Mouse (Mus musculus): ENCODE measurements around the gene Olfr527. TPM values are rescaled to one million over a fixed set of nuclear protein-coding genes. Genes with fewer than 3 reads are reported as not detected.

Olfr527 gene
- total and polyA plus RNA-seq, 3 experiments = not detected

DNA sequence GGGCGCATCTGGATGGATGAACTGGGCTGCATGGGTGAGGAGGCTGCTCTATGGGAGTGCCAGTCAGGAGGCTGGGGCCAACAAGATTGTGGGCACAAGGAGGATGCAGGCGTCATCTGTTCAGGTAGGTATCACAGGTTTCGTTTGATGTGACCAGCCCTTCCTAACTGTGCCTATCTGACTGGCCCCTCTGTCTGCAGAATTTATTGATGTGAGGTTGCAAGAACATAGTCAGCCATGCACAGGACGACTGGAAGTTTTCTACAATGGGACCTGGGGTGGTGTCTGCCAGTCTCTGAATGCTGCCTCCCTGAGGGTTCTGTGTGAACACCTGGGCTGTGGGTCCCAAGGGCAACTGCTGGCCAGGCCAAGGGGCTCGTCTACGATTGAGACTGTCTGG lies 36.9 kb upstream of the Olfr527 start:
- no peaks in the 10 kb centered on the region for H3K79me2 ChIP-seq (replicated peaks; ENCODE audit: control insufficient read depth, extremely low read depth, insufficient read depth, poor library complexity, severe bottlenecking)
- DNase-seq (ENCODE audit: extremely low read depth) = no peak
- no peak for TF ChIP-seq UBTF (IDR thresholded peaks at IDR 0.05; ENCODE audit: low read depth, low read length)
- TF ChIP-seq KAT2A (IDR thresholded peaks at IDR 0.05; ENCODE audit: insufficient replicate concordance, low read length) = no peak
- no peak for TF ChIP-seq JUN (IDR thresholded peaks at IDR 0.05; ENCODE audit: insufficient read depth, low read depth, low read length)
- TF ChIP-seq TBP (conservative IDR thresholded peaks at IDR 0.05; ENCODE audit: low read depth, low read length) = no peak
- no peak for TF ChIP-seq CHD2 (IDR thresholded peaks at IDR 0.05; ENCODE audit: low read length)
- no peak for TF ChIP-seq ETS1 (conservative IDR thresholded peaks at IDR 0.05; ENCODE audit: low read depth, low read length)
- TF ChIP-seq RCOR1 (conservative IDR thresholded peaks at IDR 0.05; ENCODE audit: low read depth, low read length) = no peak
- no peak for TF ChIP-seq ZKSCAN1 (IDR thresholded peaks at IDR 0.05; ENCODE audit: borderline replicate concordance, low read depth, low read length)
- TF ChIP-seq ZC3H11A (IDR thresholded peaks at IDR 0.05; ENCODE audit: low read depth, low read length) = no peak
- no peak for TF ChIP-seq USF1 (IDR thresholded peaks at IDR 0.05; ENCODE audit: low read depth, low read length)
- TF ChIP-seq EP300 (IDR thresholded peaks at IDR 0.05; ENCODE audit: low read length) = no peak
- no peak for TF ChIP-seq MXI1 (IDR thresholded peaks at IDR 0.05; ENCODE audit: low read depth, low read length)
- TF ChIP-seq PAX5 (IDR thresholded peaks at IDR 0.05; ENCODE audit: low read length) = no peak
- no peak for TF ChIP-seq TCF12 (IDR thresholded peaks at IDR 0.05; ENCODE audit: low read depth, low read length)
- no peak for TF ChIP-seq BHLHE40 (IDR thresholded peaks at IDR 0.05; ENCODE audit: low read depth, low read length)
- TF ChIP-seq MAZ (IDR thresholded peaks at IDR 0.05; ENCODE audit: low read depth, low read length) = no peak
- dilution Hi-C loops (cut with MboI; ENCODE audit: extremely low pct_ligation_motif_present, extremely low pct_unique_long_range_greater_than_20kb, low sequenced_read_pairs) = no loop called here
- H3K27me3 ChIP-seq (replicated peaks) = peaks cover 61% of the 10 kb centered on the region
- no peak overlapping the region for H3K4me2 ChIP-seq (ENCODE audit: insufficient read depth, low read depth, poor library complexity, severe bottlenecking)
- in situ Hi-C loops (cut with MboI; ENCODE audit: low pct_ligation_motif_present, low pct_unique_long_range_greater_than_20kb, low sequenced_read_pairs) = no loop called here
- no peaks in the 10 kb centered on the region for H3K9me3 ChIP-seq (replicated peaks; ENCODE audit: low read length)
- no peaks in the 10 kb centered on the region for H3K4me1 ChIP-seq (ENCODE audit: control insufficient read depth in 1 of 2, insufficient read depth in 2 of 2)
- no peak overlapping the region for H3K9ac ChIP-seq (ENCODE audit: insufficient read depth, low read depth)
- no peak overlapping the region for H3K4me3 ChIP-seq (replicated peaks in 1 of 3; ENCODE audit: low read depth in 2 of 3, low read length in 2 of 3, poor library complexity in 1 of 3)
- H3K27ac ChIP-seq (ENCODE audit: insufficient read depth, low read depth) = no peak overlapping the region
- no peaks in the 10 kb centered on the region for H3K36me3 ChIP-seq (replicated peaks in 1 of 2; ENCODE audit: control insufficient read depth in 1 of 2, insufficient read depth in 1 of 2, low read length in 1 of 2)

DNA sequence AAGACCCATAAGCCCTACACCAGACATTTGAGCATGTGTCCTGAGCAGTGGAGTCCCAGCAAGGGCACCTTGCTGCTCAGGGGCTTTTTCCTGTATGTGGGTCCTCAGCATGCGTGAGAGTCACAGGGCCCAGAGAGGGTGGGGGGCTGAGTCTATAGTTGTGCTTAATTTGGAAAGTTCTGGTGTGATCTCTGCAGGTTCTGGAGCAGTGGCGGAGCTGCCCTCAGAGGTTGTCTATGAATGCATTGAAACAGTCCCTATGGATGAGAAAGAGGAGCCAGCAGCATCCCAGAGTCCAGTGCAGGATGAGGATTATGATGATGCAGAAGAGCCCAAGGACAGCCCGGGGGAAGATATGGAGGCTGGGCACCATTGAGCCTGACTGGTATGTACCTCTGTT lies 34.4 kb upstream of the Olfr527 start:
- dilution Hi-C loops (cut with MboI; ENCODE audit: extremely low pct_ligation_motif_present, extremely low pct_unique_long_range_greater_than_20kb, low sequenced_read_pairs) (no loop called here), in situ Hi-C loops (cut with MboI; ENCODE audit: low pct_ligation_motif_present, low pct_unique_long_range_greater_than_20kb, low sequenced_read_pairs) (no loop called here)
- peaks cover 53% of the 10 kb centered on the region for H3K27me3 ChIP-seq (replicated peaks)
- H3K9me3 ChIP-seq (replicated peaks; ENCODE audit: low read length) = no peaks in the 10 kb centered on the region
- H3K27ac ChIP-seq (ENCODE audit: insufficient read depth, low read depth) = no peak overlapping the region
- no peak overlapping the region for H3K4me3 ChIP-seq (replicated peaks in 1 of 3; ENCODE audit: low read depth in 2 of 3, low read length in 2 of 3, poor library complexity in 1 of 3)
- no peak overlapping the region for H3K4me2 ChIP-seq (ENCODE audit: insufficient read depth, low read depth, poor library complexity, severe bottlenecking)
- no peak for DNase-seq (ENCODE audit: extremely low read depth)
- no peaks in the 10 kb centered on the region for H3K4me1 ChIP-seq (ENCODE audit: control insufficient read depth in 1 of 2, insufficient read depth in 2 of 2)
- TF ChIP-seq ZKSCAN1 (IDR thresholded peaks at IDR 0.05; ENCODE audit: borderline replicate concordance, low read depth, low read length) = no peak
- TF ChIP-seq RCOR1 (conservative IDR thresholded peaks at IDR 0.05; ENCODE audit: low read depth, low read length) = no peak
- TF ChIP-seq CHD2 (IDR thresholded peaks at IDR 0.05; ENCODE audit: low read length) = no peak
- no peak for TF ChIP-seq TCF12 (IDR thresholded peaks at IDR 0.05; ENCODE audit: low read depth, low read length)
- TF ChIP-seq ETS1 (conservative IDR thresholded peaks at IDR 0.05; ENCODE audit: low read depth, low read length) = no peak
- no peak for TF ChIP-seq KAT2A (IDR thresholded peaks at IDR 0.05; ENCODE audit: insufficient replicate concordance, low read length)
- TF ChIP-seq GABPA (IDR thresholded peaks at IDR 0.05; ENCODE audit: insufficient replicate concordance, low read depth, low read length) = no peak
- no peak for TF ChIP-seq MYC (IDR thresholded peaks at IDR 0.05; ENCODE audit: low read depth, low read length)
- TF ChIP-seq CTCF (conservative IDR thresholded peaks at IDR 0.05 in 1 of 2, IDR thresholded peaks at IDR 0.05 in 1 of 2; ENCODE audit: low read depth in 2 of 2, low read length in 2 of 2) = no peak
- no peak for TF ChIP-seq MAX (IDR thresholded peaks at IDR 0.05; ENCODE audit: low read length)
- no peak for TF ChIP-seq TBP (conservative IDR thresholded peaks at IDR 0.05; ENCODE audit: low read depth, low read length)
- H3K79me2 ChIP-seq (replicated peaks; ENCODE audit: control insufficient read depth, extremely low read depth, insufficient read depth, poor library complexity, severe bottlenecking) = no peaks in the 10 kb centered on the region
- H3K36me3 ChIP-seq (replicated peaks in 1 of 2; ENCODE audit: control insufficient read depth in 1 of 2, insufficient read depth in 1 of 2, low read length in 1 of 2) = no peaks in the 10 kb centered on the region
- no peak overlapping the region for H3K9ac ChIP-seq (ENCODE audit: insufficient read depth, low read depth)
